Mouse (Mus musculus) layer of hippocampus, adult 18-20 months (tissue): Measurements from ENCODE around the gene Mogs. TPM values are rescaled to one million over a fixed set of nuclear protein-coding genes. Genes with fewer than 3 reads are reported as not detected.

ENCODE experiments used
- DNase-seq, 2 experiments: peaks; one replicate each; pipeline ENCODE4 v3.0.0; 2022; ENCODE audit warnings: low spot score in 2 of 2
- total RNA-seq, 2 experiments: library from RNA; stranded (reverse); gene quantifications; 2 replicates each; pipeline ENCODE4 v1.2.3; 2021

Gene Mogs
- total RNA-seq, 2 experiments from 2014 or later: 27.0 TPM

DNA sequence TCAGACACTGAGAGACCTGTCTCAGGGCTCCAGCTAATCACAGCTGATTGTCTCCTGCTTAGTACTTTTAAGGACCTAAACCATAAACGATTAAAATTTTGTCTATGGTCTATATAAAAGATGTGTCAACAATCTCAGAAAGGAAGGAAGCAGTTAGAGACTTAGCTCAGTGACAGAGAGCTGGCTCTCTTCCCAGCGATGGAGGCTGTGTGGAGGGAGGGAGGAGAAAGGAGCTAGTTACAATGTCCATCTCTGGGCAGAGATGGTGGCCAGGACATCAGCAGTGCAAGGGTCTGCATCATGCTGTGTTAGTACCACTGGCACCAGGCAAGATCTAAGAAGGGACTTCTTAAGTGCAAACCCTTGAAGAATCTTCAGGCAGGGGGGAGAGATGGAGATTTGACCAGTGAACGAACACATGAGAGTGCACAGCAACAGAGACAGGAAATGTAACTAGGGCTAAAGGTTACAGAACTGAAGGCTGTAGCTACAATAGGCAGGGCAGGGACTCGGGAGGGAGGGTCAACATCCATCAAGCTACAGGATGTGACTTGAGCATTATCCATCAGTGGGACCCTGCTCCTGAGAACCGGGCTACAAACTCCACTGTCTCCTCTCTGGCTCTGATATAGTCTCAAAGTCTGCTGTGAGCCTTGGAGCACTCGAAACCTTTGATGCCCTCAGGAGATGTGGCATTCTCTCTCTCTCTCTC is 22.7 kb upstream of the Mogs start:
- DNase-seq: no peak

DNA sequence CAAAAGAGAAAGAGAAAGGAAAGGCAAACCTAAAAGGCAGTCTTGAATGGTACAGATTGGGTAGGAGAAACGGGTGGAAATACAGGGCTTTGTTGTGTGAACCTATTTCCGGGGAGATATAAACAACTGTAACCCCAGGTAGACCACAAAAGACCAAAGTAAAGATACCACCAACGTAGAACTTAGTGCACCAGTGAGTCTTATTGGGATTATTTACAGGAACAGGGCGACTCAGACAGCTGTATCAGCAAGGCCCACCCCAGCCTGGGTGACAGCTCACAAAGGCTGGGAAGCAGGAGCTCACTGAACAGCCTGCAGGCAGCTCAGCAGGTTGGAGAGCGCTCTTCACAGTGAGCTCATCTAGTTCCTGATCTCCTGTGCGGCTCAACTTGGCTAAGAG is 19.3 kb upstream of the Mogs start:
- DNase-seq: no peak

DNA sequence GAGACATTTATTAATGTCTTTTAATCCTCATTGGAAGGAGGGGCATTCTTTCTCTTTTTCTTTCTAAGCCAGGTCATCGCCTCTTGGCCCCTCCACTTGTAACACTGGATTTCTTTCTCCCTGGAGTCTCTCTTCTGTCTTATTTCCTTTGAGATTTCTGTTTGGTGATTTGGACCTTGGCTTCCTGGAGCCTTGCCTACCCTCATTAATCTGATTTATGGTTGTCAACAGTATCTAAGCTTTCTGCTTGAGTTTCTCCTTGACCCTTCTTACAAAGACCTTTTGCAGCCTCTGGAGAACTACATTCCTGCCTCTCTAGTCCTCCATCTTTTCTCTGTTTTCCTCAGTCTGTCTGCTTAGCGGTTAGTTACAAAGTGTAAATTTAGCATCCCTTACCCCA is 16.9 kb upstream of the Mogs start:
- DNase-seq: no peak

DNA sequence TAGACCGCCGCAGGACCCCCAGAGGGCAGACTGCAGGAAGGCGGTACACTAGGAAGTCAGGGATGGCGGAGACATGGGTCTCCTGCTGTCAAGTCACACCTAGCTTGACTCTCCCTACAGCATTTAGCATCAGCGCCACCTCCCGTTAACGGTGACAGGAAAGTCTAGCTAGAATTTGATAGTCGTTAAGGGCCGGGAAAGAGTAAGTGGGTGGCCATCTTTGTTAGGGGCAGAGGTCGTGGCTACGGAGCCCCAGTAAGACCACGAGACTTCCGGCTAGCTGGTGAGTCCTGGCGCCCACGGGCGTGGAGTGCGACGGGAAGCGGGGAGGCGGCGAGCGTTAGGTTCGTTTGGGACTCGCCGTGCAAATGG is 14.0 kb upstream of the Mogs start, which contains the start of the genes Ccdc142 and Gm42688:
Ccdc142 (plus strand) TSS at position 286 of the 372 bp plus-strand sequence.
Gm42688 (plus strand) TSS at position 302 of the 372 bp plus-strand sequence.
- DNase-seq: peak; percentile 87 to 95

DNA sequence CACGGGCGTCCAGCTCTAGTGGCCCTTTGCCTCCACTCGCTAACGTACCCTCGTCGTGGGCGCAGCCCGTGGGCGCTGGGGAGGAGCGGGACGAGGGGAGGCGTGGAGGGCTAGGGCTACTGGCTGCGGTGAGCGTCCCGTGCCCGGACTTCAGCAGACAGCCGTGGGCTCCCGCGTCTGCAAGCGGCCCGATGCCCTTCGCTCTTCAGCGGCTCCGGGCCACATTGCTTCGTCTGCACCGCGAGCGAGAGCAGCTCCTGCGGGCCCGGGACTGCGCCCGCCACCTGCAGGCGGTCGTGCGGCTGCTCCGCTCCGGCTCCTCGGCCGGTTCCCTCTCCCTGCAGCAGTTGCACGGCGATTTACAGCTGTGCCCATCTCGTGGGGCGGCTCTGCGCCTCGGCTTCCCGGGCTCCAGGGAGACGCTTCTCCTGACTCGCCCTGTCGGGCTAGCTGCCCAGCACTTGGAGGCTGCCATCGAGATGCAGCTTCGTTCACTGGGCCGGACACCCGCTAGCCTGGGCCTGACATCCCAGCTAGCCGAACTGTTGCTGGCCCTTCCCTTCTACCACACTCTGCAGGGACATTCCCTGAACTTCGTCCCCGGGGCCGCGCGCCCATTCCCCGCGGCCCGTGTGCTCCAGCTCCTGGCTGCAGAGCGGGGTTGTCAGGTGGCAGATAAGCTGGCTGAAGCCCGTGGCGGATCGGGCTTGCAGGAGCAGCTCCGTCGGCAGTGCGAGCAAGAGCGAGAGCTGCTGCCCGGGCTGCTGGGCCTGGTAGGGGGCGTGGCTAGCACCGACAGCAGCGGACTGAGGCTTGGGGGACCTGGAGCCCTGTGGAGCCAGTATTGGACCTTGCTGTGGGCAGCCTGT is 13.4 kb upstream of the Mogs start:
- peak in 1 of 2 experiments; percentile 68 for DNase-seq

DNA sequence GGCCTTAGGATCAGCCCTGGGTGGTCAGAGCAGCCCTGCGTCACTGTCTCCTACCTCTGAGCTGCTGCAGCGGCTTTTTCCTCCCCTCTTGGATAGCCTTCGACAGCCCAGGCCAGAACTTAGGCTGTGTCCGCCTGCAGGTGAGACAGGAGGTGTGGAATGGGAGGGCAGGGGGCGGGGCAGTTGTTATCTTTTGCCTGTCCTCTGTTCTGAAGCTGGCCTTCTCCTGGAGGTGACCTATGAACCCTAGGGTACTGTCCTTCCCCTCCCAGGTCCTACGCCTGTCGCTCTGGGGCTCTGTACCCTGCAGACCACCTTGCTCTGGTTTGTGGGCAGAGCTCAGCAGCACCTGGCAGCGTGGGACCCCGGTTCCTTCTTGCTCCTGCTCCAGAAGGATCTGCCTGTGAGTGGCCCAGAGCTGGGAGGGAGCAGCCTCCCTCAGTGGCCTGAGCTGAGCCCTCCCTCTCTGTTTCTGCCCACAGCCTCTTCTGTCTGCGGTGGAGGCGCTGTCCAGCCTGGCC is 12.1 kb upstream of the Mogs start:
- no peak for DNase-seq

DNA sequence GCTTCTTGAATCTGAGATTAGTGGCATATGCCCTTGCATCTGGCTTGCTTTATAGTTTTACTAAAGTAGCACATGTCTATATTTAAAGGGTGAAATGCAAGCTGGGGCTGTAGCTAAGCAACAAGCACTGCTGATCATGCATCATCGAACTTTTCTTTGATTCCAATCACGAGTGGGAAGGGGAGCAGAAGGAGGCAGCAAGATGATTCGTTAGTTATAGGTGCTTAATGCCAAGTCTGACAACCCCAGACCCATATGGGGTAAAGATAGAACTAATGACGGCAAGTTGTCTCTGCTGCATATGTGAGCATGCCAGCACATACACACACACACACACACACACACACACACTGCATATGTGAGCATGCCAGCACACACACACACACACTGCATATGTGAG is 11.1 kb upstream of the Mogs start:
- DNase-seq: peak; percentile 62 to 76

DNA sequence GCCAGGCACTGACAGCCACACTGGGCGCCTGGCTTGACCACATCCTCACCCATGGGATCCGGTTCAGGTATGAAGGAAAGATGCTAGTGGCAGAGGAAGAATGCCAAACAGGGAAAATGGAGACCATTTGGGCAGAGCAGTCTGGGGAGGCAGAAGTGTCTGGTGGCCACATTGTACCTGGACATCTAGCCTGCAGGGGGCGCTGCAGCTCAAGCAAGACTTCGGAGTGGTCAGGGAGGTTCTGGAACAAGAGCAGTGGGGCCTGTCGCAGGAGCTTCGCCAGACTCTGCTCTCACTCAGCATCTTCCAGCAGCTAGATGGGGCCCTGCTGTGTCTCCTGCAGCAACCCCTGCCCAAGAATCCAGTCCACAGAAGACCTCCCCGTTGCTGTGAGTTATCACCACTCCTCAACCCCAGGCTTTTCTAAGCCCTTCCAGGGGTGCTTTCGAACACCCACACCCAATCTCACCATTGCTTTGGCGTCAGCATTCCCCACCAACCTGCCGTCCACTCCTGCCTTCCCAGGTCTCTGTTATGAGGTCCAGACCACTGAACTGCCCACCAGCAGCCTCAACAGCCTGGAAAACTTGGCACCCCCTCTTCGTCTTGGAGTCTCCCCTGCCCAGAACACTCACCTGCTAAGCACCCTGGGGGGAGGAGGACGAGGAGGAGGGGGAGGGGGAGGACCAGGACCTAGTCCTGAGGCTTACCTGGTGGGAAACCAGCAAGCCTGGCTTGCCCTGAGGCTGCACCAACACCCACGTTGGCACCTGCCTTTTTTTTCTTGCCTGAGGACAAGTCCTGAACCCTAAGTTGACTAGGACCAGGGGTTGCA is 7.5 kb upstream of the Mogs start:
- DNase-seq: peak in 1 of 2 experiments; percentile 63

DNA sequence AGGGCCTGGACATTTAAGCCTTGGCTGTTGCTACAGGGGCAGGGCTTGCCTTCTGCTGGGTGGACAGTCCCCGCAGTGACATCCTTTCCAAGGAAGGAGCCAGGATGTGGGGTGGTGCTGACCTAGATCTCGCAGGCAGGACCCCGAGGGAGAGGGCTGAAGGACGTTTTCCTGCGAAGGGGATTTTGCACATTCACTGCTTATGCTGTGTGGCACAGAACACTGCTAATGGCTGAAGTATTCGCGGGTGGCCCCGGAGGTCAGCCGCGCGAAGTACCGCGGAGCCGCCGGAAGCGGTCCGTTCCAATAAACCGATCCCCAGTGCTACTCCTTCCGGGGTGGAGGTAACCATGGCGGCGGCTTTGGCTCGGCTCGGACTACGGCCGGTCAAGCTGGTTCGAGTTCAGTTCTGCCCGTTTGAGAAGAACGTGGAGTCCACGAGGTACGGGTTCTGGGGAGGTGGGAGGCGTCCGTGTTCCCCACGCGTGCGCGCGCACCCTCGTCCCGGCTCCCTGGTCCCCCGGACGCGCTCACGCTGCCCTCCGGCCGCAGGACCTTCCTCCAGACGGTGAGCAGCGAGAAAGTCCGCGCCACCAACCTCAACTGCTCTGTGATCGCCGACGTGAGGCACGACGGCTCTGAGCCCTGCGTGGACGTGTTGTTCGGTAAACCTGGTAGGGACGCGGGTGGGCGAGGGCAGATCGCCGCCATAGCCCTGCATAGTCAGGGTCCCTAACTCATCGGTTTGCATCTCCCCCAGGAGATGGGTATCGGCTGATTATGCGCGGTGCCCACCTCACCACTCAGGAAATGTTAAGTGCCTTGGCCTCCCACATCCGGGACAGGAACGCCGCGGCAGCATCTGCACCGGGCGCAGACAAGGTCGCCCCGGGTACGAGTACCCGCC is 6.3 kb upstream of the Mogs start, which contains the start of gene Mrpl53:
Mrpl53 (plus strand) TSS at position 279 of the 907 bp plus-strand sequence.
- DNase-seq: peak; percentile 68 to 79

DNA sequence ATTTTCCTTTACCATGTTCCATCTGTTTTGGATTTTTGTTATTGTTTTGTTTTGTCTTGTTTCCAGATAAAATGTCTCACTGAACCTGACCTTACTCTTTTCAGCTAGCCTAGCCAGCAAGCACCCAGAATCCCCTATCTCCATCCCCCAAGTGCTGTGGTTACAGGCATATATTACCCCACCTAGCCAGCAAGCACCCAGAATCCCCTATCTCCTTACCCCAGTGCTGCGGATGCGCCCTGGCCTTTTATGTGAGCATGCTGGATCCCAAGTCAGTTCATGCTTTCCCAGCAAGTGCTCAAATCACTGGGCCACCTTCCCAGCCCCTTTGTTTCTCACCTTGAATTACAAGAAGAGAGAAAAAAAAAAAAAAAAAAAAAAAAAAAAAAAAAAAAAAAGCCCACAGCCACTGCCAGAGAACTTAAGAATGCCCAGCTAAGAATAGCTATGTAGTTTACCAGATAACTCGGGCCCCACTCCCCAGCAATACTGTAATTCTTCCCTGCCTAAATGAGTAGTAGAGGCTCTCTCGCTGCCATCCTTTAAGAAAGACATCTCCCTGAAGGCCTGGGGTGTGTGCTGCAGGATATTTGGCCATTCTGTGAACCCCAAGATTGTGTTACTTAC is 3.7 kb upstream of the Mogs start:
- DNase-seq: no peak

DNA sequence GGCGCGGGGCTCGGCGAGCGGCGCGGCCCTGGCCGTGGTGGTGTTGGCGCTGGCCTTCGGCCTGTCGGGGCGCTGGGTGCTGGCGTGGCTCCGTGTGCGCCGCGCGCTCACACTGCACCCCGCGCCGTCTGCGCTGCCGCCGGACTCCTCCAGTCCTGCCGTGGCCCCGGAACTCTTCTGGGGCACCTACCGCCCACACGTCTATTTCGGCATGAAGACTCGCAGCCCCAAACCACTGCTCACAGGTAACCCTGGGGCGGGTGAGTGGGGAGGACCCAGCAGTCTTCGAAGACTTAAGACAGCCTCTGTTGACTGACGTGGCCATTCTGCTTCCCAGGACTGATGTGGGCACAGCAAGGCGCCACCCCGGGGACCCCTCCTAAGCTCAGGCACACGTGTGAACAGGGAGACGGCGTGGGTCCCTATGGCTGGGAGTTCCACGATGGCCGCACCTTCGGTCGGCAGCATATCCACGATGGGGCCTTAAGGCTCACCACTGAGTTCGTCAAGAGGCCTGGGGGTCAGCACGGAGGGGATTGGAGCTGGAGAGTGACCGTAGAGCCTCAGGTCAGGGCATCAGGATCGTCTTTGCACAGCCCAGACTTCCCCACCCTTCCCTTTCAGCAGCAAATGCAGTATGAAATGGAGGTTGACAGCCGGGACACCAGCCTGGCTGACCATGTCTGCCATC is 531 bp downstream of the Mogs start:
- DNase-seq: no peak

DNA sequence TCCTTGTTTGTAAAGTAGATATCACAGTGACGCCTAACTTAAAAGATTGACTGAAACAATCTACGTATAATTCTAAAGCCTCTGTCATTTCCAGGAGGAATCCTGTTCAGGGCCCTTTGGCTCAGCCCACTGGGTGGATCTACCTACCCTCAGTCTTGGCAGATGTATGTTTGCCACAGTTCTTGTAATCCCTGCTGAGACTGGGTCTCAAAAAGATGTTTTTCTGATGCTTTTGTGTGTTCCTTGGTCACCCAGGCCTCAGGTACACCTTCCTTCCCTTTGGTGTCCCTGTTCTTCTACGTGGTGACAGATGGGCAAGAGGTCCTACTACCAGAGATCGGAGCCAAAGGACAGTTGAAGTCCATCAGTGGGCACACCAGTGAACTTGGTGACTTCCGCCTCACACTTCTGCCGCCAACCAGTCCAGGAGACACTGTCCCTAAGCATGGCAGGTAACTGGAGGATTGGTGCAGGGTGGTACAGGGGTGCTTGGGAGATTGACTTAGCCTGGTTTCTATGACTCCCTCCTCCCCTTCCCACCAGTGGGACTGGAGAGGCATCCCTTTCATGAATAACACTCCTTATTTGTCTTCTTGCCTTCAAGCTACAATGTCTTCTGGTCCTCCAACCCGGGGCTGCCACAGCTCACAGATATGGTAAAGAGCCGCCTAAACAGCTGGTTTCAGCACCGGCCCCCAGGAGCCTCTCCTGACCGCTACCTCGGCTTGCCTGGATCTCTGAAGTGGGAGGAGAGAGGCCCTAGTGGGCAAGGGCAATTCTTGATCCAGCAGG is 1.3 kb downstream of the Mogs start:
- DNase-seq: no peak

DNA sequence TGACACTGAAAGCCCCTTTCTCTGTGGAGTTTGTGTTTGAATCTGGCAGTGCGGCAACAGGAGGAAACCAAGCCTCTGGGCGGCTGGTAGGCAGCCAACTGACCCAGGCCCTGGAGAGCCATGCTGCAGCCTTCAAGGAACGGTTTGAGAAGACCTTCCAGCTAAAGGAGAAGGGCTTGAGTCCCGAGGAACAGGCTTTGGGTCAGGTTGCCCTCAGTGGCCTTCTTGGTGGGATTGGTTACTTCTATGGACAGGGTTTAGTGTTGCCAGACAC is 1.8 kb downstream of the Mogs start:
- DNase-seq: no peak

DNA sequence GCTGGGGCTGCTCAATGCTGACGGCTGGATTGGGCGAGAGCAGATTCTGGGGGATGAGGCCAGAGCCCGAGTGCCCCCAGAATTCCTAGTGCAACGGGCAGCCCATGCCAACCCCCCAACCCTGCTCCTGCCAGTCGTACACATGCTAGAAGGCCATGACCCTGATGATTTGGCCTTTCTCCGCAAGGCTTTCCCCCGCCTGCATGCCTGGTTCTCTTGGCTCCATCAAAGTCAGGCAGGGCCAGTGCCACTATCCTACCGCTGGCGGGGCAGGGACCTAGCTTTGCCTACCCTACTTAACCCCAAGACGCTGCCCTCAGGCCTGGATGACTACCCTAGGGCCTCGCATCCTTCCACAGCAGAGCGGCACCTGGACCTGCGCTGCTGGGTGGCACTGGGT is 2.3 kb downstream of the Mogs start:
- DNase-seq: no peak

DNA sequence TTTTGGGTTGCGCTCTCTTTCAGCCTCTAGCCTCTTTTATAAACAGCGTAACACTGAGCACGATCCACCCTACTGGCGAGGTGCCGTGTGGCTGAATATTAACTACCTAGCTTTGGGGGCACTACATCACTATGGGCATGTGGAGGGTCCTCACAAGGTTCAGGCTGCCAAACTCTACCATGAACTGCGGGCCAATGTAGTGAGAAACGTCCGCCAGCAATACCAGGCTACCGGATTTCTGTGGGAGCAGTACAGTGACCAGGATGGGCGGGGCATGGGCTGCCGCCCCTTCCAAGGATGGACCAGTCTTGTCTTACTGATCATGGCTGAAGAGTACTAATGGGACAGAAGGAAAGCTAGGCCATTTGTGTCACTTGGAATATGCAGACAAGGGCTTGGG is 3.1 kb downstream of the Mogs start:
- no peak for DNase-seq

DNA sequence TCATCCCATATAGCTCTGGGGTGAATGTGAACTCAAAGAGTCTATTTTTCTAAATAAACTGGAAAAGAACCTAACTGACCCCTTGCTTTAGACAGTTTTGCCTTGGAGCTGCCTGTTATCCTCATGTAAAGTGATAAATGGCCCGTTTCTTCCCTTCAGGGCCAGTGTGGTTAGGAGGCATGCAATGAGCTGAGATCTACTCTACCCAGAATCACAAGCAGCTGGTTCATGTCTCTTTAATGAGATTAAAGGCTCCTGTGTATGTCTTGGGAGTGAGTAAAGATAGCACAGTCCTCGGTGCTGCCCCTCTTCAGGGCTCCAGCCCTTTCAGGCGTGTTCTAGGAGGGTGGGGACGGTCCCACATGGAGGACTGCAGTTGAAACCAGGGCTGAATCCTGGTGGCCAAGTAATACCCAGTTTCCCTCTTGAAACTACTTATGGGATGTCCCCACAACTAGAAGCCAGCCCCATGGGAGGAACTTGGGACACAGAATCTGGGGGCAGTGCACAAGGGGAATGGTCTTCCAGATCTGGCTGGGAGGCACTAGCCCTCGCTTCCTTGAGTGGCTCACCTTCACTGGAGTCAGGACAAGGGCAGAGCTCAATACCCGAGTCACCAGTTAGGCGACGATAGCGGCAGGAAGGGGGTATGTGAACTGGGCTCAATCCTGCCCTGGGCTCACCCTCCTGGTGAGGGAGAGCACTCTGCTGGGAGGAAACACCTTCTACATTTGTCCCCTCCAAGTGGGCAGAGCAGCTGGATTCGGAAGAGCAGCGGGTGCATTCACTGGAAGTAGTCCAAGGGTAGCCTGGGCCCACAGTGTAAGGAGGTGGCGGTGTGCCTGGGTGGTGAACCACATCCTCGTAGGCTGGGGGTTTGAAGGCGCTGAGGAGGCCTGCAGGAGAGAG is 3.8 kb downstream of the Mogs start:
- no peak for DNase-seq

DNA sequence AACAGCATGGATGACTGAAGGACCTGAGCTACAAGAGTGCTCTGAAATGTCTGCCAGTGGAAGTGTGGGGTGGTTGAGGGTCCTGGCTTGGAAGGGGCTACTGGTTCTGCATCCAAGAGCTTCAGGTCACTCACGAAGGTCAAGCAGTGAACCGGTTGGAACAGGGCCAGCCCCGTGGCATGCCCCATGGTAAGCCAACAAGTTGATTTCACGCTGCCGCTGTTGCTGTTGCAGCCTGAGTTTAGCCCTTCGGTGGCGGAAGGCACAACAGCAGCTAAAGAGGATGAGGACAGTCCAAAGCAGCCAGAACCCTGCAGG is 4.4 kb downstream of the Mogs start:
- DNase-seq: no peak
